Mouse (Mus musculus): ENCODE results near the gene Grin3b.

The Grin3b gene

DNA sequence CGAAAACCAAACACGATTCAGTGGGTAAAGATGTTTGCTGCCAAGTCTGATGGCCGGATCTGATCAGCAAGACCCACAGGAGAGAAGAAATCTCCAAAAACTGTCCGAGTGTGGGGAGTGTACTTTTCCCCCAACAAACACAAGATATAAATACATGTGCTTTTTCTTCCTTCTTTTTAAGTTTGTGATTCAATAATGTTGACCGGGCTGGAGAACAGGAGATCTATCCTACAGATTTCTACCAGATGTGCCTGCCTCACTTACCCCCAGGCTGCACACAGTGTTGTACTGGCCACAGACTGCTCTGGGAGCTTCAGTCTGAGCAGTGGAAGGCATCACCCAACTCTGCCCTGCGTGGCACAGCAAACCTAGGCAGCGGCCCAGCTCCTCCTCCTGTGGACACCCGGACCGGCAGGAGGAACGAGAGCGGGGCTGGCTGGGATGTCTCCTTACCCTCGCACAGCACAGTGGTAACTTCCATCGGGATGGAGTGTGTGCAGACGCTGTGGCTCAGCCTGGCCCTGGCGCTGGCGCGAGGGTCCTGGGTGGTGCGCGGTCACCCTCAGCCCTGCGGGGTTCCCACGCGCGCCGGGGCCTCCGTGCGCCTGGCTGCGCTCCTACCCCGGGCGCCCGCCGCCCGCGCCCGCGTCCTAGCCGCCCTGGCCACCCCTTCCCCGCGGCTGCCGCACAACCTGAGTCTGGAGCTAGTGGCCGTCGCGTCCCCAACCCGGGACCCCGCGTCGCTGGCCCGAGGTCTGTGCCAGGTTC is at the start of gene Grin3b:
Gene Grin3b (plus strand): TSS at position 301 of the 768 bp plus-strand sequence.
- DNase-seq: no peak

DNA sequence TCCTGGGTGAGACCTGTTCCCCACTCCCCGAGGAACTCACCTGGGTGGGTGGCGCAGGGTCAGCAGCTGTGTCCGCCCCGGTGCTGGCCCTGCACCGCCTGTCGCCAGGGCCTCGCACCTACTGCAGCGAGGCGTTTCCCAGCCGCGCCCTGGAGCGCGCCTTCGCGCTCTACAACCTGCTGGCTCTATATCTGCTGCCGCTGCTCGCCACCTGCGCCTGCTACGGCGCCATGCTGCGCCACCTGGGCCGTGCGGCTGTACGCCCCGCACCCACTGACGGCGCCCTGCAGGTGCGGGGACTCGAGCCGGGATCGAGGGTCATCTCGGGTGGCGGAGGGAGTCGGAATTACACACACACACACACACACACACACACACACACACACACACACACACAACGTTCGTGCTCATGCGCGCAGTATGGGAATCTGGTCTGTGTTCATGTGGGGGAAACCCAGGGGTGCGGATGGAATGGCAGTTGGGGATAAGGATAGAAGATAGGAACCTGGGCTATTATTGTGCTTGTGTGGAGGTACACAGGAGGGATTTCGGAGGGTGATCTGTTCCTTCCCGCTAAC is 49.5 kb upstream of the Grin3b start, which contains the start of gene R3hdm4:
Gene R3hdm4 (minus strand): TSS at position 251 of the 578 bp plus-strand sequence.
- DNase-seq: no peak

DNA sequence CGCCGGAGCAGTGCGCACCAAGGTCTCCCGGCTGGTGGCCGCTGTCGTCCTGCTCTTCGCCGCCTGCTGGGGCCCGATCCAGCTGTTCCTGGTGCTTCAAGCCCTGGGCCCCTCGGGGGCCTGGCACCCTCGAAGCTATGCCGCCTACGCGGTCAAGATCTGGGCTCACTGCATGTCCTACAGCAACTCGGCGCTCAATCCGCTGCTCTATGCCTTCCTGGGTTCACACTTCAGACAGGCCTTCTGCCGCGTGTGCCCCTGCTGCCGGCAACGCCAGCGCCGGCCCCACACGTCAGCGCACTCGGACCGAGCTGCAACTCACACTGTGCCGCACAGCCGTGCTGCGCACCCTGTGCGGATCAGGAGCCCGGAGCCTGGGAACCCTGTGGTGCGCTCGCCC is 48.9 kb upstream of the Grin3b start:
- no peak for DNase-seq

DNA sequence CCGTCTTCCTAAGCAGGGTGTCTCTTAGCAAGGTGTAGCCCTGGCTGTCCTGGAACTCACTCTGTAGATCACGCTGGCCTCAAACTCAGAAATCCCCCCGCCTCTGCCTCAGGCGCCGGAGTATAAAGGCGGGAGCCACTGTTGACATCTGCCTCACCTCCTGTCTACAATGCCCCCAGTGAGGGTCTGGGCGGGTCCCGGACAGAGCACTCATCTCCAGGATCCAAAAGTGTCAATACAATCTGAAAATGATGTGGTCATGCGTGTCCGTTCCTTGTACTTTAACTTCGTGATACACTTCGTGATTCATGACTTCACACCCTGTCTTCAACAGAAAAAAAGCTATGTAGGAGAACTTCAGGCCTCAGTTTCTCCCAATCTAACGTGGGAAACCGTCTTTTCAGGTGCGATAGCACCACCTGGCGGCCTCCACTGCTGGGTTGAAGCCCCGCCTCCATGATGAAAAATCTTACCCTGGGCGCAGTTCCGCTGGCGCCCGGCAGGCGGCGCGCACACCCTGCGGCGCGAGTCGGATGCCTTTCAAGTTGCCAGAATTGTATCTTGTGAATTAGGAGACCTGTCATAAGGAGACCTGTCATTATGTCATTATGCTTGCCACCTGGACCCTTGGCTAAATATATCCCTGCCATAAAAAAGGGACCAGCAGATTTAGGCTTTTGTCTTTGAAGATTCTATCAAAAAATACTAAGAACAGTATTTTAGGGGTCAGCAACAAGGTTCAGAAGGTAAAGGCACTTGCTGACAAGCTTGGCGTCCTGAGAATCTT is 45.3 kb upstream of the Grin3b start:
- peak; percentile 85 to 97 for DNase-seq

DNA sequence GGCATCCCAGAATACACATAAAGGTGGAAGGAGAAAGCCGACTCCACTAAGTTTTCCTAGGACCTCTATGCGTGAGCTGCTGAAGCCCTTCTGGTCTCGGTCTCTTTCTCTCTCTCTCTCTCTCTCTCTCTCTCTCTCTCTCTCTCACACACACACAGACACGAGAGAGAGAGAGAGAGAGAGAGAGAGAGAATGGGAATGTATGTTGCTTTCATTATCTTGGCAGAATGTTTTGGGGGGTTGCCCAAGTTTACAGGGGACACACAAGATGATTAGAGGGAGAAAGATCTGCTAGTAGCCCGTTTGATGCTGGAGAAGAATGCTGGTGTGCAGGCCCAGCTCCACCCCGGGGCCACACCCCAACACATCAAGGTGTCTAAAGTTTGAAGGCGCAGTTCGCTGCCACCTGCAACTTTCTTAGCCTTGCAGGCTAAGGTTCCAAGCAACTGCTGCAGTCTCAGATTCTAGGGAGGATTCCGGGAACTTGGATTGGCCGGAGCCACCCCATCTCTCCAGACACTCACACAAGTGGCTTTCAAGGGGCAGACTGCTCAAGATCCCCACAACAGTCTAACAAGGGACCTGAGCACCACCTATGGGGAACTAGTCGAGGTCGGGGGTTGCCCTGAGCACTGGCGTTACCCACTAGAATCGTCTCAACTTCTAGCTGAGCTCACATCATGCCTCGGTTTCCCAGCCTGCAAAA is 44.6 kb upstream of the Grin3b start:
- peak in 1 of 2 experiments; percentile 44 for DNase-seq

DNA sequence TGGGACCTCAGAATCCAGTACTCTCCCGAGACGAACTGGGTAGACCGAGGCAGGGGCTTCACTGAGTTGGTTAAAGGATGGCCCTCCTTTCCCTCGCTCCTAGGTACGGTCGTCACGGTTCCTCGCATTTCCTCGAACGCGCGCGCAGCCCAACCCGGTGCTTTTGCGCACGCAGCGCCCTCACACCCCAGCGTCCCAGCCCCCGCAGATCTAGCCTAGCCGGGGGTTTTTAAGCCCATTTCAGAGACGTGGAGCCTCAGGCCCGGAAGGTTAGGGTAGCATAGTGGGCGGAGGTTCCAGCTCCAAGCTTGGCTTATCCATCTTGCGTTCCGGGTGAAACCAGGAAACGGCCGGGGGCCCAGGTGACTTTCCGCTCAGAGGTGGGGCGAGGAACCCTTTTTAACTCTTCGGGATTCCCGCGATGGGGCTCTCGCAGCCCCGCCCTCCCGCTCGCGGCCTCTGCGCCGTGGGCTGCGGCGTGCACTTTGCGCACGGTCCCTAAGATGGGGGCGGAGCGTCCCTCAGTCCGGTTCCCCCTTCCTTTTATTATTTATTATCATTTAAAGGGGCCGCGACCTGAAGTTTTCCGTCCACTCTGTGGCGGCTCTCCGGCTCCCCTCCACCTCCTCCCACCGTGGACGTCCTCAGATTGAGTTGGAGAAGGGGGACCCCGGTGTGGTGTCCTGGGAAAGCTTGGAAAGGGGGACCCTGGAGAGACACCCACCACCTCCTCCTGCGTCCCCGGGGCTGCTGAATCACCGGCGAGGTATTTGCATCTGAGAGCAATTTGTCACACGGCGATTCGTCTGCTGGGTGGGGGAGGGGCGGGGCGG is 43.8 kb upstream of the Grin3b start, which contains the start of gene Arid3a:
Gene Arid3a (plus strand): TSS at position 553 of the 833 bp plus-strand sequence.
- peak; percentile 81 to 90 for DNase-seq

DNA sequence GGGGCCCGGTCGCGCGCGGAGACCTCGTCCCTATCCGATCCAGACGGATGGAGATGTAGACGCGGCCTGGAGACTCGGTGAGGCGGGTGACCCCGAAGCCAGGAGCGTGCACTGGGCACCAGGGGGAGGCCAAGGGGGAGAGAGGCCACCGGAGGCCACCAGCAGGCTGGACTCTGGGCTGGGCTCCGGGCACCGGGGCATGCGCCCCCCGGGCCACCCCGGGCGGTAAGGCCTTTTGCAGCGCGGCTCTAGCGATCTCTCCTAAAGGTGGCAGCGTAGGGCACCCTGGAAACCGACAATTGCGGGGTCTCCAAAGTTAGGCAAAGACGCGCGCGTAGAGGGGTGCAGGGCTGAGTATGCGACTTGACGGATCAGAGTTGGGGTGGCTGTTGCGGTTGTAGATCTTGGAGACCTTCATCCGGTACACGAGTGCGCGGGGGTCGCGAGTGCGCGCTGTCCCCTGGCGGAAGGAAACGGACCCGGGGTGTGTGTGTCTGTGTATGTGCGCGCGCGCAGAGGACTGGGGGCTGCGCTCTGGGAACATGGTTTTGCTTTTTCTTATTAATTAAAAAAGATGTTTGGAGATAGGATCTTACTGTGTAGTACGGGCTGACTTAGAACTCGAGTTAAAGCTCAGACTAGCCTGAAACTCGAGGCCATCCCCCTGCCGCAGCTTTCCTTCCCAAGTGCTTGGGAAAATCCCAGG is 43.0 kb upstream of the Grin3b start:
- DNase-seq: peak; percentile 54 to 67

DNA sequence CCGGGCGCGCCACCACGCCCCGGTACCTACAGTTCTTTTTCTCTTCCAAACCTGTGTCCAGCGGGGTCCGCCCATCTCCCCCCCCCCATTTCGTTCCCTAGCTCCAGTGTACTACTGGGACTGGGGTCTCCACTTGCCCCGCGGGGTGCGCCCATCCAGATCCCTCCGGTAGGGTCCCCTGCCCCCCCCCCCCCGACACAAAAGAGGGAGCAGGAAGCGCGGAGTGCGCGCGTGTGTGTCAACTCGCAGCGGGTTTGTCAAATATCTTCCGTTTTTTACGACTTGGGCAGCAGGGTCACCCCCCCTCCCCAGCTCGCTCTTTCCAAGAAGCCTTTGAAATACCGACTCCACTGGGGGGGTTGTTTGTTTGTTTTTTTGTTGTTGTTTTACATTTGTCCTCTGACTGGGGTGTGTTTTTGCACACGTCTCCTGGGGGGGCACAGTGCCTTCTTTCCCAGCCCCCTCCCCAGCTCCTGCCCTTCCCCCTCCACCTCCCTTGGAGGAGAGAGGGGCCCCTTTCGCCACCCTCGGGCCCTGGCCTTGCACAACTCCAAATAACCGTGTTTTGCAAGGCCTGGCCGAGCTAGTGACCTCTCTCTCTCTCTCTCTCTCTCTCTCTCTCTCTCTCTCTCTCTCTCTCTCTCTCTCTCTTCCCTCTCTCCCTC is 42.4 kb upstream of the Grin3b start:
- DNase-seq: peak in 1 of 2 experiments; percentile 42

DNA sequence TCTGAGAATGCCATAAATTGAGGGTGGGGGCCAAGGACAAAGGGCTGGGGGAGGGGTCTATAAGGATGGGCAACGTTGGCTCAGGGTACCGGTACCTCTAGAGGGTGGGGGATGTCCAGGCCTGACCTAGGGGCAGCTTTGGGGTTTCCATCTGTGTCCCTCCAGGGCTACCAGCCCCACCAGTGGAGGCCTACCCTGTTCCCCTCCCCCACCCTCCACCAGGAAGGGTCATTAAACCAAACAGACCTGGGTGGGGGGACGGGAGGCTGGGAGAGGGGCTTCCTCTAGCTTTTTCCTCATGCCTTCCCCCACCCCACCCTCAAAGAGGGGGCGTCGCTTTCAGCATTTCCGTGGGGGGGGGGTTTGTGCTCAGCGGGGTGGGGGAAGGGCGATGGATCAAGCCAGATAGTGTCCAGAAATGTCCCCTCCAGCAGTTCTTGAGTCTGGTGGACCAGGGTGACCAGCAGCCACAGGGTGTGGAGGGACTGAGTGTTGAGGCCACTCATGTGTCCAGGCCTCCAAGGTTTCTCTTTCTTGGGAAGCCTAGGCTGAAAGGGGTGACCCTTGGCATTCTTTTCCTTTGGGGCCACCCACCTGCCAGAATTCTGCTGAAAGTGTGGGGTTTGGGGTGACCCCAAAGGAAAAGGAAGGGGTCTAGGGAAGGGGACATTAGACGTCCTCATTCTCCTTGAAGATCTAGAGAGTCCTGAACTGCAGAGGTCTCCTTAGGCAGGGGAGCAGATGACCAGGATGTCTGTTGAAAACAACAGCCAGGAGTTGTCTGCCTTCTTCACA is 41.4 kb upstream of the Grin3b start:
- no peak for DNase-seq

DNA sequence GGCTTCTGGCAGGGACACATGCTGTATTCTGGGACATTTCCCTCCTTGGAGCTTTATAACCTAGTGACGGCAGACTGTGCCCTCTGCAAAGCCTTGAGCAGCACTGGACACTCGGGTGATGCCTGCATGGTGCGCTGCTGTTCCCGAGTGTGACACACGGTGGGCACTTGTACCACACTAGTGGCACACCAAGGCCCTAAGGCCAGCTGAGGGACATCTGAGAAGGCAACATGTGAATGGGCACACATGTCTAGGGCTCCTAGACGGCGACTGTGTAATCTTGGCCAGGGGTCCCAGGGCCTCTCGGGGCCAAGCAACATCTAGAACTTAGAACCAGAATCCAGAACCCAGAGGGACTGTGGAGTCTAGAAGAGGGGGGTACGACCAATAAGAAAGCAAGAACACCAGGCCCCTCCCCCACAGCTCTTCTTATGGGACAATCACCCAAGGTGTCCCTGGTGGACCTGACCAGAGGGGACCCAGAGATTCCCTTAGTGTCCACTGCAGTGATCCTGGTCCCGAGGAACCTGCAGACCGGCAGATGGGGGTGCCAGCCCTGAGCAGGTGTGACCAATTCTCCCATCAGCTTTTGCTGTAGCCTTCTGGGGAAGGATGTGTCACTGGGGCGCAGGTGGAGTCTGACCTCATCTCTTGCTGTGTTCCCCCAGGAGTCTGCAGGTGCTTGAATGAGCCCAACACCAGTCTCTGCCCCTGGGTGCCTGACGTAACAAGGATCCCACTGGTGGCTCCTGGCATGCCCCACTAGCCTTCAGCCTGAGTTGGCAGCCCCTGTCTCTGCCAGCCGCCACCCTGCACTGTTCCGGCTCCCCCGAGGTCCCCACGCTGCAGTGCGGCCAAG is 40.3 kb upstream of the Grin3b start:
- DNase-seq: no peak

DNA sequence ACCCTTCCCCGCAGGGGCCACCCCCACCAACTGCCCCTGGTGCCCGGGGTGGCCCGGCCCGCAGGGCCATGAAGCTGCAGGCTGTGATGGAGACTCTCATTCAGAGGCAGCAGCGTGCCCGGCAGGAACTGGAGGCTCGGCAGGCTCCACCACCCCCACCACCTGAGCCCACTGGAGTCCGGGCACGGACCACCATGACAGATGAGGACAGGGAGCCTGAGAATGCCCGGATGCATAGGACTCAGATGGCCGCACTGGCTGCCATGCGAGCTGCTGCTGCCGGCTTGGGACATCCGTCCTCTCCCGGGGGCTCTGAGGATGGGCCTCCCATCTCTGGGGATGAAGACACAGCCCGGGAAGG is 39.7 kb upstream of the Grin3b start:
- no peak for DNase-seq

DNA sequence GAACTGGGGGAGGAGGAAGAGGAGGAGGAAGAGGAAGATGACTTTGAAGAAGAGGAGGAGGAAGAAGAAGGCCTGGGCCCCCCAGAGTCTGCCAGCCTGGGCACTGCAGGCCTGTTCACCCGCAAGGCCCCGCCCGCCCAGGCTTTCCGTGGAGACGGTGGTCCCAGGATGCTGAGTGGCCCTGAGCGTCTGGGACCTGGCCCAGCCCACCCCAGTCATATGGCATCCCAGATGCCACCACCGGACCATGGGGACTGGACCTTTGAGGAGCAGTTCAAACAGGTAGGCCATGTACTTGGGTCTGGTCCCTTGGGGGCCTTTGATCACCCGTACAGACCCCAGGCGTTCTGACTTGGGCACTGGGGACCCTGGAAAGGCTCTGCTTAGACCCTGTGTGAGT is 38.7 kb upstream of the Grin3b start:
- no peak for DNase-seq

DNA sequence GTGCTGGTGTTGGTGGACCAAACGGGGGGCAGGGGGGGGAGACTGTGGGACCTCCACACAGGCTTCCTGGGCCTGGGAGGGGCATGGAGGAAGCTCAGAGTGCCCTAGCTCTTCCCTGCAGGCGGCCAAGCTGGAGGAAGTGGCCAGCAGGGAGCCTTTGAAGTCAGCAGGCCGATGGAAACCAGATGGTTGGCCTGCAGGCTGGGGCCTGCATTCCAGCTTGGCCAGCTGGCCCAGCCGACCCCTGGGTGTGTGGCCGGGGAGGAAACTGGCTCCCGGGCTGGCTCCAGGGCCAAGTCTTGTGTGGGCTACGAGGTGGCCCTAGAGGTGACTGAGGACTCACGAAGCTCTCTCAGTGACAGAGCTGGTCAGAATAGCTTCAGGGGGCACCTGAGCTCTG is 37.8 kb upstream of the Grin3b start:
- no peak for DNase-seq

DNA sequence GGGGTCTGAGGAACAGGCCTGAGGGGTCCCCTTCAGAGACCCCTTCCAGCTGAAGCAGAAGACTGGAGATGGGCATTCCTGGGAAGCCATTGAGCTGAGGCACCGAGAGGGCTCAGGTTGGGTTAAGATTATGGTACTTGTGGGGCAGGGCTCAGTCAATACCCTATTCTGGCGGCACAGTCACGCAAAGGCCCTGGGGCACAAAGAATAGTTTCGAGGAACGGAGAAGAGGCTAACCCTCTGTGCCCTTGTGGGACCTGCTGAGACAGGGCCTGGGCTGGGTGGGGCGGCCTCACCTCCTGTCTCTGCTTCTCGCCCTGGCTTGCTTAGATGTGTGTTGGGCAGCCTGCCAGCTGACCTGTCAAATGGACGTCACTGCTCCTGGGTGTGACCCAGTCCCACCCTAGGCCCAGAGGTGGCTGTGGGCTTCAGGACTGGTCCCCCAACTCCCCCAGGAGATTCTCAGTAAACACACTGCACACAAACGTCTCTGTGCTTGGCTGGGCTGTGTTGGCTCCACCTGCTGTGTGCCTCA is 37.3 kb upstream of the Grin3b start:
- no peak for DNase-seq

DNA sequence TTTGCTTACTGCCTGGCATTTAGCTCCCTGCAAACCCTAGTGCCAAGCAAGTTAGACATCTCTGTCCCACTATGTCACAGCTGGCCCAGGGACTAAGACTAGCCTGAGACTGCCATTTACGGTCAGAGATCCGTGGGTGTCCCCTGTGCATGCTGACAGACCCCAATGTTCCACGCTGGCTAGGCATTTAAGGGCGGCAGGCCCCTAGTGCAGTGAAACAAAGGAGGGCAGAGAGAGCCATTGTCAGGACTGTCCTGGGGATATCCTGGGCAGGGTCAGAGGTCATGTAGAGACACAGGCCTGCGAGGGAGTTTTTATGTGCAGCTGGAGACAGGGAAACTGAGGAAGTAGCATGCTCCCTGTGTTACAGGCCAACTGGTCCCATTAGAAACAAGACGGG is 36.7 kb upstream of the Grin3b start:
- no peak for DNase-seq

DNA sequence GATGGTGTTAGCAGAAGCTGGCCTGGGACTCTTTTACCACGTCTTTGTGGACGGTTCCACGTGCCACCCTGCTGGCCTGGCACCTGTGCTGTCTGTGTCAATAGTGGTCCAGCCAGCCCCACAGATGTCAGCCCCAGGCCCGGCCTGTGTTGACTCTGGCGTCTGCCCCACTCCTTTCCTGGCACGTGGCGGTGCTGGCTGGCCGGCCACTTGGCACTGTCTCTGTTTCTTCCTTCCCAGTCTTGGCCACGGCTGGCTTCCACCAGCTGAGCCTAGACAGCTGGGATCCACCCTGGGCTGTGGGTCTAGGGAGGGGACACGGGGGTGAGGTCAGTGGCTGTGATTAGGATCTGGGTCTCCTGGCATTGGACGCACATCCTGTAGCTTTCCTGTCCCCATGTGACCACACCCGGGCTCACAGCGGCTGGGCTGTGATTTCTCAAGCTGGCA is 36.2 kb upstream of the Grin3b start:
- DNase-seq: no peak

DNA sequence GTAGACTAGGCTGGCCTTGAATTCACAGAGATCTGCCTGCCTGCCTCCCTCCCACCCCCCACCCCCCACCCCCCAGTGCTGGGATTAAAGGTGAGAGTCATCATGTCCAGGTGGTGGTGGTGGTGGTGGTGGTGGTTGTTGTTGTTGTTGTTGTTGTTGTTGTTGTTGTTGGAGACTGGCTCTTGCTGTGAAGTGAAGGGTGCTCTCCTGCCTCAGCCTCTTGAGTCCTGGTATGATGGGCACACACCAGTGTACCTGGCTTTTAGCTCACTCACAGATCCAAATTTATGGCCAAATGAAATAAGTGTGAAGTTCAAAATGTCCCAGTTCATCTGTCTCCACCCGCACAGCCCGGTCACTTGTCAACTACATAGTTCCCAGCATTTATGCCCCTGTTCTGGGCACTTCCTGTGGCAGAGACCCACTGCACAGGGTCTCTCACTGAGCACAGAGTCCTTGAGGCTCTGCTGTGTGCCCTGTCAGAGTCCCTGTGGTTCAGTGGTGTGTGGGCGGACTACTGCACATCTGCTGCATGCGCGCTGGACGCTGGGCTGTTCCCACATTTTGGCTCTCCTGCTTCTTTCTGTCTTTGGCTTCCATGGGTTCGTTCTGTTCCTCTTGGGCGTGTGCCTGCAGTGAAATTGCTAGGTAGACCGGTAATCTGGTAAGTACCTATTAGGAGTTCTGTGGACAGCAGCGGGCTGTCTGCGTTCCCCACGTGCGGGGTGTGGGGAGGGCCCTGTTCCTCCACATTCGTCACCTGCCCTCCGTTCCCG is 35.5 kb upstream of the Grin3b start:
- no peak for DNase-seq
